Mouse (Mus musculus): ENCODE measurements around the gene Tppp2. TPM values are rescaled to one million over a fixed set of nuclear protein-coding genes. Genes with fewer than 3 reads are reported as not detected.

The Tppp2 gene
- polyA plus RNA-seq, 1 experiment: not detected

- Histone ChIP-seq H3K27ac (ENCODE audit: insufficient read depth, low read length) (no peak within 1 kb of the TSS), H3K27me3 (ENCODE audit: control insufficient read depth, insufficient read depth, low read length, poor library complexity, severe bottlenecking) (no peaks in the 10 kb centered on the region), H3K4me1 (ENCODE audit: control insufficient read depth, insufficient read depth, low read length) (peaks cover 3% of the 10 kb centered on the region), H3K36me3 (ENCODE audit: control insufficient read depth, insufficient read depth, low read length, poor library complexity, severe bottlenecking) (no peaks in the 10 kb centered on the region), H3K9ac (ENCODE audit: low read depth, poor library complexity, severe bottlenecking) (peak within 1 kb of the TSS; percentile 48), H3K4me3 (ENCODE audit: low read depth, low read length) (peak within 1 kb of the TSS; percentile 59), H3K9me3 (replicated peaks; ENCODE audit: control insufficient read depth, insufficient read depth, low read length, poor library complexity, severe bottlenecking) (no peaks in the 10 kb centered on the region)
- TF ChIP-seq EP300 (IDR thresholded peaks at IDR 0.05; ENCODE audit: insufficient read depth, low read depth, low read length): no peak
- TF ChIP-seq CTCF (IDR thresholded peaks at IDR 0.05; ENCODE audit: low read depth, low read length): no peak
- TF ChIP-seq POLR2A (IDR thresholded peaks at IDR 0.05; ENCODE audit: insufficient read depth, low read length): no peak
Measured at GRCm38 (mm10) chr14:51913960-51914762, 4.1 kb upstream of the Tppp2 start, which contains the start of gene Ndrg2. Gene Ndrg2, minus strand, starts transcription at chr14:51914158.

DNA sequence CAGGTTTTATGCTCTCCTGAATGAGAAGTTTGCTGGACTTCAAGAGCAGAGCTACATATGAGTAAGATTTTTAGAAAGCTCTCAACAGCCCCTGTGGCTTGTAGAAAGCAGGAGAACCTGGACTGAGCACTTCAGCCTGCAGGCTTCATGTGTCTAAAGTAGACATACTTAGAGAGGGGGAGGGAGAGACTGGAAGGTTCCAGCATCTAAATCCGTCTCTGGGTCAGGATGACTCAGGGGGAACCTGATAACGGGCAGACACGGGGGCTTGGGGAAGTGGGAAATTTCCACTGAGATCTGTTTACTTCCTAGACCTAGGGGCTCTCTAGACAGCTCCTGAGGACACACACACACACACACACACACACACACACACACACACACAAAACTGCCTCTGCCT is 3.2 kb upstream of the Tppp2 start:
- no peak overlapping the region for H3K27ac ChIP-seq (ENCODE audit: insufficient read depth, low read length)
- no peak overlapping the region for H3K9ac ChIP-seq (ENCODE audit: low read depth, poor library complexity, severe bottlenecking)
- H3K36me3 ChIP-seq (ENCODE audit: control insufficient read depth, insufficient read depth, low read length, poor library complexity, severe bottlenecking): no peaks in the 10 kb centered on the region
- H3K9me3 ChIP-seq (replicated peaks; ENCODE audit: control insufficient read depth, insufficient read depth, low read length, poor library complexity, severe bottlenecking): no peaks in the 10 kb centered on the region
- TF ChIP-seq POLR2A (IDR thresholded peaks at IDR 0.05; ENCODE audit: insufficient read depth, low read length) (no peak), EP300 (IDR thresholded peaks at IDR 0.05; ENCODE audit: insufficient read depth, low read depth, low read length) (no peak), CTCF (IDR thresholded peaks at IDR 0.05; ENCODE audit: low read depth, low read length) (no peak)
- no peaks in the 10 kb centered on the region for H3K27me3 ChIP-seq (ENCODE audit: control insufficient read depth, insufficient read depth, low read length, poor library complexity, severe bottlenecking)
- H3K4me1 ChIP-seq (ENCODE audit: control insufficient read depth, insufficient read depth, low read length): peaks cover 3% of the 10 kb centered on the region
- H3K4me3 ChIP-seq (ENCODE audit: low read depth, low read length): no peak overlapping the region

DNA sequence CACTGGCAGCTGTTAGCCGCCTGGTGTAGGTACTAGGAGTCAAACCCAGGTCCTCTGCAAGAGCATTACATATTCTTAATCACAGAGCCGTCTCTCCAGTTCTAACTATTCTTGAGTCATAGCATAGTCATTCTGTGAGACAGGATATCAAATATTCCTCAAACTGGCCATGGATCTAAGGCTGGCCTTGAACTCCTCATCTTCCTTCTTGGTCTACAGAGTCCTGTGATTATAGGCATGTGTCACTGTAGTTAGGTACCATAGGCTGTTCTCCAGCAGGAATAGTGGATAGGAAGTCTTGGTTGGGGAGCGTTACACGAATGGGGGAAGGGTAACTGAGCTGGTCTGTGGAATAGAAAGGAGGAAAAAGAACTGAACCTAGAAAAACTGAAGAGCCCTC is 1.7 kb upstream of the Tppp2 start:
- Histone ChIP-seq H3K4me1 (ENCODE audit: control insufficient read depth, insufficient read depth, low read length) (peaks cover 3% of the 10 kb centered on the region), H3K27me3 (ENCODE audit: control insufficient read depth, insufficient read depth, low read length, poor library complexity, severe bottlenecking) (no peaks in the 10 kb centered on the region), H3K9ac (ENCODE audit: low read depth, poor library complexity, severe bottlenecking) (no peak overlapping the region), H3K4me3 (ENCODE audit: low read depth, low read length) (no peak overlapping the region), H3K9me3 (replicated peaks; ENCODE audit: control insufficient read depth, insufficient read depth, low read length, poor library complexity, severe bottlenecking) (no peaks in the 10 kb centered on the region), H3K27ac (ENCODE audit: insufficient read depth, low read length) (no peak overlapping the region), H3K36me3 (ENCODE audit: control insufficient read depth, insufficient read depth, low read length, poor library complexity, severe bottlenecking) (no peaks in the 10 kb centered on the region)
- TF ChIP-seq POLR2A (IDR thresholded peaks at IDR 0.05; ENCODE audit: insufficient read depth, low read length): no peak
- TF ChIP-seq CTCF (IDR thresholded peaks at IDR 0.05; ENCODE audit: low read depth, low read length): no peak
- TF ChIP-seq EP300 (IDR thresholded peaks at IDR 0.05; ENCODE audit: insufficient read depth, low read depth, low read length): no peak

GRCm38 (mm10) chr14:51918966-51919365 is 741 bp downstream of the Tppp2 start:
- Histone ChIP-seq H3K9me3 (replicated peaks; ENCODE audit: control insufficient read depth, insufficient read depth, low read length, poor library complexity, severe bottlenecking) (no peaks in the 10 kb centered on the region), H3K36me3 (ENCODE audit: control insufficient read depth, insufficient read depth, low read length, poor library complexity, severe bottlenecking) (no peaks in the 10 kb centered on the region), H3K9ac (ENCODE audit: low read depth, poor library complexity, severe bottlenecking) (no peak overlapping the region), H3K4me3 (ENCODE audit: low read depth, low read length) (no peak overlapping the region), H3K4me1 (ENCODE audit: control insufficient read depth, insufficient read depth, low read length) (peaks cover 3% of the 10 kb centered on the region), H3K27ac (ENCODE audit: insufficient read depth, low read length) (no peak overlapping the region), H3K27me3 (ENCODE audit: control insufficient read depth, insufficient read depth, low read length, poor library complexity, severe bottlenecking) (no peaks in the 10 kb centered on the region)
- TF ChIP-seq CTCF (IDR thresholded peaks at IDR 0.05; ENCODE audit: low read depth, low read length) (no peak), POLR2A (IDR thresholded peaks at IDR 0.05; ENCODE audit: insufficient read depth, low read length) (no peak), EP300 (IDR thresholded peaks at IDR 0.05; ENCODE audit: insufficient read depth, low read depth, low read length) (no peak)

DNA sequence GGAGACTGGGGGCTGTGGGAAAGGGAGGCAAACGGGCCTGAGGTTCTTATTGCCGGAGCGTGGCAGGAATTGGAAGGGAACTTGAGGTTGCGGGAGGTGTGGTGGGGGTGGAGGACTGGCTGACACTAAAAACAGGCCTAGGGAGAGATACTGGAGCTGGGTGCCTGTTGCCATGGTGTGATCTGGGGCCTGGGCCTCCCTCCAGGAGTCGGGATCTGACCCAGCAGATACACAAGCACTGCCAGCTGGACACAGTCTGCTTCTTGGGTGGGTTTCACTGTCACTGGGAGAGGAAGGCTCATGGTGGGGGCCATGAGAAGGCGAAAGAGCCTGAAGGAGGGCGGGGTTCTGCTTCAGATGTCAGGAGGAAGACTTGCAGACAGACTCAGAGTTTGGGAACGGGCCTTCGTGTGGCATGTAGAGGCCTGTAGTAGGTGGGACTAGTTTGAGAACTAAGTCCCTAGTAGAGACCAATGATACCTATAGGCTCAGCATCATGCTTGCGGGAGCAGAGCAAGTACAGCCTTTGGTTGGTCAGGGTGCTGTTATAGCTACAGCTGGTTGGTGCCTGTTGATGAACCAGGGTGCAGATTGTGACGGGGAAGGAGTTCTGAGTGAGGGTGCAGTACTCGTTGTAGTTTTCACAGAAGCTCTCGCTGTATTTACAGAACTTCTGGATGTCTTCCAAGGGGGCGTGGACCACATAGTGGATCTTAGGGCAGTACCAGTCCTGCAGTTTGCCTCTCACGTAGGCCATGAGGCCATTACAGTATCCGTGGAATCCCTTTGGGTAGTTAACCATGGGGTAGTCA is 3.7 kb downstream of the Tppp2 start:
- no peak overlapping the region for H3K27ac ChIP-seq (ENCODE audit: insufficient read depth, low read length)
- no peak overlapping the region for H3K4me3 ChIP-seq (ENCODE audit: low read depth, low read length)
- no peaks in the 10 kb centered on the region for H3K27me3 ChIP-seq (ENCODE audit: control insufficient read depth, insufficient read depth, low read length, poor library complexity, severe bottlenecking)
- no peak for TF ChIP-seq EP300 (IDR thresholded peaks at IDR 0.05; ENCODE audit: insufficient read depth, low read depth, low read length)
- TF ChIP-seq CTCF (IDR thresholded peaks at IDR 0.05; ENCODE audit: low read depth, low read length): no peak
- TF ChIP-seq POLR2A (IDR thresholded peaks at IDR 0.05; ENCODE audit: insufficient read depth, low read length): no peak
- H3K4me1 ChIP-seq (ENCODE audit: control insufficient read depth, insufficient read depth, low read length): no peaks in the 10 kb centered on the region
- no peak overlapping the region for H3K9ac ChIP-seq (ENCODE audit: low read depth, poor library complexity, severe bottlenecking)
- H3K36me3 ChIP-seq (ENCODE audit: control insufficient read depth, insufficient read depth, low read length, poor library complexity, severe bottlenecking): no peaks in the 10 kb centered on the region
- no peaks in the 10 kb centered on the region for H3K9me3 ChIP-seq (replicated peaks; ENCODE audit: control insufficient read depth, insufficient read depth, low read length, poor library complexity, severe bottlenecking)

GRCm38 (mm10) chr14:51922571-51922865 is 4.3 kb downstream of the Tppp2 start, which contains the start of gene Rnase13:
Gene Rnase13, minus strand, starts transcription at chr14:51922773.
- TF ChIP-seq CTCF (IDR thresholded peaks at IDR 0.05; ENCODE audit: low read depth, low read length) (no peak), POLR2A (IDR thresholded peaks at IDR 0.05; ENCODE audit: insufficient read depth, low read length) (no peak), EP300 (IDR thresholded peaks at IDR 0.05; ENCODE audit: insufficient read depth, low read depth, low read length) (no peak)
- Histone ChIP-seq H3K9me3 (replicated peaks; ENCODE audit: control insufficient read depth, insufficient read depth, low read length, poor library complexity, severe bottlenecking) (no peaks in the 10 kb centered on the region), H3K9ac (ENCODE audit: low read depth, poor library complexity, severe bottlenecking) (no peak within 1 kb of the TSS), H3K27me3 (ENCODE audit: control insufficient read depth, insufficient read depth, low read length, poor library complexity, severe bottlenecking) (no peaks in the 10 kb centered on the region), H3K27ac (ENCODE audit: insufficient read depth, low read length) (no peak within 1 kb of the TSS), H3K4me1 (ENCODE audit: control insufficient read depth, insufficient read depth, low read length) (no peaks in the 10 kb centered on the region), H3K36me3 (ENCODE audit: control insufficient read depth, insufficient read depth, low read length, poor library complexity, severe bottlenecking) (no peaks in the 10 kb centered on the region), H3K4me3 (ENCODE audit: low read depth, low read length) (no peak within 1 kb of the TSS)

Data from ES-Bruce4 (cell line).